In genomic region chr11:71261036-71261435, GRCm38 (mm10) we compare ENCODE assay signal across 24 mouse cellular contexts. TPM values are rescaled to one million over a fixed set of nuclear protein-coding genes. Genes with fewer than 3 reads are reported as not detected.
DNase-seq lines count a peak whose midpoint lies in the region; ATAC-seq lines count a peak whose summit lies in the region.
"Had no signal": no experiment of that assay in that cellular context is flagged by ENCODE, and none has a peak within 500 bp of the region (broad histone marks: within the 10 kb centered on the region; RNA-seq: fewer than 3 reads in every experiment).

No protein-coding gene starts in this region.

- H3K4me1 ChIP-seq in hindbrain, embryonic 12.5 days: no peaks in the 10 kb centered on the region
- H3K4me1 ChIP-seq: embryonic facial prominence, embryonic 13.5 days; embryonic facial prominence, embryonic 15.5 days; forebrain, embryonic 10.5 days; forebrain, embryonic 12.5 days had no signal

- peak; percentile 66 for DNase-seq in adrenal gland, adult 2 months
- DNase-seq in adrenal gland, postnatal 25 days: no peak
- peak; percentile 13 for DNase-seq in adrenal gland, postnatal 10 days
- DNase-seq in adrenal gland, postnatal 36 days: peak; percentile 26 to 53
- DNase-seq in kidney, postnatal 25 days: no peak
- DNase-seq: cerebellum, adult 11 months; cerebellum, adult 18-20 months; cerebellum, adult 8-10 months; cerebellum, adult 9-11 months; cerebellum, postnatal 14 days; cerebellum, postnatal 36 days; embryo, embryonic 11 days had no signal

- no peak overlapping the region for H3K4me3 ChIP-seq in hindbrain, embryonic 12.5 days
- H3K4me3 ChIP-seq: embryonic facial prominence, embryonic 13.5 days; embryonic facial prominence, embryonic 15.5 days; erythroblast, embryonic 14.5 days; forebrain, embryonic 10.5 days; forebrain, embryonic 12.5 days had no signal

- H3K9me3 ChIP-seq in hindbrain, embryonic 12.5 days (replicated peaks): no peaks in the 10 kb centered on the region
- H3K9me3 ChIP-seq: embryonic facial prominence, embryonic 13.5 days; embryonic facial prominence, embryonic 15.5 days; forebrain, embryonic 10.5 days; forebrain, embryonic 12.5 days had no signal

- H3K27me3 ChIP-seq in hindbrain, embryonic 12.5 days: no peaks in the 10 kb centered on the region
- H3K27me3 ChIP-seq: embryonic facial prominence, embryonic 15.5 days; forebrain, embryonic 12.5 days had no signal

- H3K4me2 ChIP-seq in hindbrain, embryonic 12.5 days (replicated peaks): no peak overlapping the region
- H3K4me2 ChIP-seq: embryonic facial prominence, embryonic 13.5 days; embryonic facial prominence, embryonic 15.5 days; forebrain, embryonic 12.5 days had no signal

- H3K36me3 ChIP-seq in hindbrain, embryonic 12.5 days: no peaks in the 10 kb centered on the region
- H3K36me3 ChIP-seq: embryonic facial prominence, embryonic 13.5 days; embryonic facial prominence, embryonic 15.5 days; forebrain, embryonic 10.5 days; forebrain, embryonic 12.5 days had no signal

- ATAC-seq in hindbrain, embryonic 12.5 days (ENCODE audit: low FRiP score): no peak
- ATAC-seq: forebrain, embryonic 14.5 days; forebrain, embryonic 16.5 days had no signal

- 80% methylated on average over 3 of the region's 3 CpGs for WGBS in hindbrain, embryonic 12.5 days

- H3K27ac ChIP-seq in hindbrain, embryonic 12.5 days: no peak overlapping the region
- H3K27ac ChIP-seq: embryonic facial prominence, embryonic 13.5 days; embryonic facial prominence, embryonic 15.5 days; forebrain, embryonic 10.5 days; forebrain, embryonic 12.5 days had no signal

- no peak overlapping the region for H3K9ac ChIP-seq in hindbrain, embryonic 12.5 days
- H3K9ac ChIP-seq: embryonic facial prominence, embryonic 13.5 days; embryonic facial prominence, embryonic 15.5 days; forebrain, embryonic 12.5 days had no signal

RNA-seq across cellular contexts. Expression of gene Nlrp1b, which starts 30.5 kb away (rescaled TPM):
- under 1 TPM; 0.40 to 0.45 TPM for total RNA-seq in adrenal gland, adult 2 months (2021)
- polyA plus RNA-seq in adrenal gland, adult 2 months (2012; rRNA removed): 0.10 and 0.11 TPM in 2 replicates
- total RNA-seq in adrenal gland, postnatal 25 days (2021): 0.30 and 0.33 TPM in 2 replicates
- total RNA-seq in adrenal gland, postnatal 10 days (2021): under 1 TPM; 0.18 to 0.21 TPM
- total RNA-seq in adrenal gland, postnatal 36 days (2021): under 1 TPM; 0.30 TPM
- not detected in 2 replicates for polyA plus RNA-seq in hindbrain, embryonic 12.5 days (2016; fragmentation: Nextera tagmentation; extraction: Ambion mirVana)
- total RNA-seq: ES-E14, MEL had no signal
- polyA plus RNA-seq: C2C12; embryonic facial prominence, embryonic 11.5 days; embryonic facial prominence, embryonic 13.5 days; erythroblast, embryonic 14.5 days; forebrain, embryonic 10.5 days; forebrain, embryonic 12.5 days; forebrain, embryonic 14.5 days; forebrain, embryonic 16.5 days had no signal

Comparison
In these comparisons a context has a peak if more than half of its experiments do, and no peak if none do; other contexts are left out.
1. DNase-seq: peak in adrenal gland, adult 2 months (single experiment), adrenal gland, postnatal 10 days (single experiment) and adrenal gland, postnatal 36 days (2 of 2); none in adrenal gland, postnatal 25 days (single experiment) and kidney, postnatal 25 days (0 of 2).